Mouse (Mus musculus) liver (tissue): ENCODE measurements around the gene Atad5.
A peak's percentile ranks its signal among the peaks of the same experiment; 100 is the strongest.

Experiments used
- DNase-seq: peaks from one replicate; pipeline ENCODE4 v3.0.0-alpha.2; 2020; ENCODE audit warnings: mixed read lengths

Atad5 gene

GRCm38 (mm10) chr11:80183705-80184255, 94.6 kb downstream of the Atad5 start, which contains the start of gene Rnf135:
Rnf135 (plus strand) TSS chr11:80183851.
- peak; percentile 89 for DNase-seq

GRCm38 (mm10) chr11:80184531-80185071, 95.4 kb downstream of the Atad5 start:
- no peak for DNase-seq
